Mouse (Mus musculus) MEL (cell line): ENCODE measurements around the gene March6.

Experiments
- CTCF ChIP-seq, 3 experiments: IDR thresholded peaks in 2 of 3; conservative IDR thresholded peaks in 1 of 3; 2 replicates each; pipeline ENCODE4 v1.5.1; 2011 to 2012; ENCODE audit warnings: low read length in 3 of 3, low read depth in 2 of 3, mild to moderate bottlenecking in 2 of 3, improper control_type of control experiment in 1 of 3, inconsistent platforms in 1 of 3, mixed read lengths in 1 of 3, moderate library complexity in 1 of 3; ENCODE audit not compliant: control insufficient read depth in 1 of 3, insufficient read depth in 1 of 3, poor library complexity in 1 of 3, severe bottlenecking in 1 of 3
- EP300 ChIP-seq, 2 experiments: IDR thresholded peaks; 2 replicates each; pipeline ENCODE4 v1.6.1; 2011; ENCODE audit warnings: improper control_type of control experiment in 2 of 2, low read length in 2 of 2, low read depth in 1 of 2, mild to moderate bottlenecking in 1 of 2
- GABPA ChIP-seq: IDR thresholded peaks from 2 replicates; pipeline ENCODE4 v1.6.1; 2012; ENCODE audit warnings: low read depth, mild to moderate bottlenecking, inconsistent platforms, low read length, improper control_type of control experiment, moderate library complexity

GRCm38 (mm10) chr15:31407490-31407889 is 123.4 kb downstream of the March6 start:
- TF ChIP-seq EP300 (IDR thresholded peaks at IDR 0.05; ENCODE audit: low read depth in 1 of 2, low read length in 2 of 2), result no peak
- TF ChIP-seq GABPA, result no peak
- TF ChIP-seq CTCF (IDR thresholded peaks at IDR 0.05 in 2 of 3, conservative IDR thresholded peaks at IDR 0.05 in 1 of 3; ENCODE audit: control insufficient read depth in 1 of 3, insufficient read depth in 1 of 3, low read depth in 2 of 3, low read length in 3 of 3, poor library complexity in 1 of 3, severe bottlenecking in 1 of 3), result no peak
